Mouse (Mus musculus) megakaryocyte progenitor cell, adult 5-6 weeks (primary cell): ENCODE data around the gene Tie1. TPM values are rescaled to one million over a fixed set of nuclear protein-coding genes. Genes with fewer than 3 reads are reported as not detected.

ENCODE experiments used
- ATAC-seq: replicated peaks from 2 replicates; pipeline ENCODE4 v1.8.0; 2016; ENCODE audit warnings: mild to moderate bottlenecking, moderate TSS enrichment, inconsistent platforms; ENCODE audit not compliant: poor library complexity
- total RNA-seq, 2 experiments: library from RNA; stranded (forward) in 1 of 2; stranded (reverse) in 1 of 2; fragments of 157-497, 149-512 nt in 1 of 2; fragments of 200-1000 nt in 1 of 2; gene quantifications; 2 replicates each; pipeline versions ENCODE4 v1.2.3 to v1.2.4; 2015 to 2017

Gene Tie1
- total RNA-seq, 2 experiments from 2014 or later = 3.5 to 4.4 TPM

- ATAC-seq = no peak
Observed at GRCm38 (mm10) chr4:118421384-118421783, 68.5 kb downstream of the Tie1 start.

Other genes with a start within 250 kb of the Tie1 start
- gene Ptprf, start 198.7 kb downstream of the Tie1 start, total RNA-seq (2015) = 0.07 TPM in 1 of 2 replicates, not detected in the other
- gene Ptprf, start 198.7 kb downstream of the Tie1 start, total RNA-seq (2017) = 0.24 TPM in 1 of 2 replicates, not detected in the other
- 12.0 and 13.7 TPM in 2 replicates for gene Szt2, start 80.8 kb downstream of the Tie1 start, total RNA-seq (2015)
- 4.0 and 5.3 TPM in 2 replicates for gene Szt2, start 80.8 kb downstream of the Tie1 start, total RNA-seq (2017)
- gene Med8, start 80.7 kb downstream of the Tie1 start, total RNA-seq (2015) = 66.5 and 94.1 TPM in 2 replicates
- 90.5 and 104 TPM in 2 replicates for gene Med8, start 80.7 kb downstream of the Tie1 start, total RNA-seq (2017)
- gene Elovl1, start 62.0 kb downstream of the Tie1 start, total RNA-seq (2015) = 73.6 and 93.7 TPM in 2 replicates
- gene Elovl1, start 62.0 kb downstream of the Tie1 start, total RNA-seq (2017) = 58.7 and 64.1 TPM in 2 replicates
- 42.5 and 50.4 TPM in 2 replicates for gene Cdc20, start 52.7 kb downstream of the Tie1 start, total RNA-seq (2015)
- gene Cdc20, start 52.7 kb downstream of the Tie1 start, total RNA-seq (2017) = 87.4 and 89.5 TPM in 2 replicates
- gene Mpl, start 32.5 kb downstream of the Tie1 start, total RNA-seq (2015) = 1.1 and 9.0 TPM in 2 replicates
- gene Mpl, start 32.5 kb downstream of the Tie1 start, total RNA-seq (2017) = 0.12 and 0.95 TPM in 2 replicates
- gene 2610528J11Rik, start 36.9 kb upstream of the Tie1 start, total RNA-seq (2015) = not detected in 2 replicates
- not detected in 2 replicates for gene 2610528J11Rik, start 36.9 kb upstream of the Tie1 start, total RNA-seq (2017)
- 0.25 and 0.71 TPM in 2 replicates for gene Tmem125, start 54.0 kb upstream of the Tie1 start, total RNA-seq (2015)
- gene Tmem125, start 54.0 kb upstream of the Tie1 start, total RNA-seq (2017) = 0.41 TPM in 1 of 2 replicates, not detected in the other
- 1.2 and 1.5 TPM in 2 replicates for gene Cfap57, start 130.7 kb upstream of the Tie1 start, total RNA-seq (2015)
- gene Cfap57, start 130.7 kb upstream of the Tie1 start, total RNA-seq (2017) = 3.5 and 4.3 TPM in 2 replicates
- gene Ebna1bp2, start 130.7 kb upstream of the Tie1 start, total RNA-seq (2015) = 144 and 146 TPM in 2 replicates
- gene Ebna1bp2, start 130.7 kb upstream of the Tie1 start, total RNA-seq (2017) = 133 and 168 TPM in 2 replicates
- not detected in 2 replicates for gene Olfr62, start 168.9 kb upstream of the Tie1 start, total RNA-seq (2015)
- gene Olfr62, start 168.9 kb upstream of the Tie1 start, total RNA-seq (2017) = not detected in 2 replicates
- not detected in 2 replicates for gene Olfr1342, start 202.7 kb upstream of the Tie1 start, total RNA-seq (2015)
- gene Olfr1342, start 202.7 kb upstream of the Tie1 start, total RNA-seq (2017) = not detected in 2 replicates
- not detected in 2 replicates for gene Olfr1341, start 213.5 kb upstream of the Tie1 start, total RNA-seq (2015)
- not detected in 2 replicates for gene Olfr1341, start 213.5 kb upstream of the Tie1 start, total RNA-seq (2017)
- not detected in 2 replicates for gene Olfr1340, start 230.1 kb upstream of the Tie1 start, total RNA-seq (2015)
- not detected in 2 replicates for gene Olfr1340, start 230.1 kb upstream of the Tie1 start, total RNA-seq (2017)
- gene Olfr1339, start 242.1 kb upstream of the Tie1 start, total RNA-seq (2015) = not detected in 2 replicates
- gene Olfr1339, start 242.1 kb upstream of the Tie1 start, total RNA-seq (2017) = not detected in 2 replicates